Mouse (Mus musculus) CH12.LX (cell line): ENCODE results near the gene Tspan12.

Experiments used
- CTCF ChIP-seq, 2 experiments: IDR thresholded peaks in 1 of 2; conservative IDR thresholded peaks in 1 of 2; 2 replicates each; pipeline ENCODE4 v1.5.1; 2011 to 2012; ENCODE audit warnings: low read depth in 2 of 2, low read length in 2 of 2, improper control_type of control experiment in 1 of 2, inconsistent platforms in 1 of 2, mild to moderate bottlenecking in 1 of 2, moderate library complexity in 1 of 2
- ELF1 ChIP-seq: IDR thresholded peaks from 2 replicates; pipeline ENCODE4 v1.6.1; 2014; ENCODE audit warnings: low read depth, mild to moderate bottlenecking, inconsistent platforms, low read length, improper control_type of control experiment
- EP300 ChIP-seq: IDR thresholded peaks from 2 replicates; pipeline ENCODE4 v1.6.1; 2011; ENCODE audit warnings: low read length, improper control_type of control experiment
- POLR2A ChIP-seq: IDR thresholded peaks from 2 replicates; pipeline ENCODE4 v1.6.1; 2011; ENCODE audit warnings: low read depth, mild to moderate bottlenecking, improper control_type of control experiment, low read length
- POLR2AphosphoS2 ChIP-seq: IDR thresholded peaks from 2 replicates; pipeline ENCODE4 v1.6.1; 2011; ENCODE audit warnings: low read depth, low read length, improper control_type of control experiment
- USF2 ChIP-seq: conservative IDR thresholded peaks from 2 replicates; pipeline ENCODE4 v1.6.1; 2011; ENCODE audit warnings: low read depth, low read length, improper control_type of control experiment
- ZMIZ1 ChIP-seq: IDR thresholded peaks from 2 replicates; pipeline ENCODE4 v1.6.1; 2012; ENCODE audit warnings: low read depth, mild to moderate bottlenecking, inconsistent platforms, low read length, improper control_type of control experiment
- ZNF384 ChIP-seq: IDR thresholded peaks from 2 replicates; pipeline ENCODE4 v1.6.1; 2012; ENCODE audit warnings: low read depth, low read length, improper control_type of control experiment, inconsistent platforms

GRCm38 (mm10) chr6:21774213-21774916 lies 78.0 kb downstream of the Tspan12 start:
- TF ChIP-seq ZNF384 (no peak), ELF1 (no peak), EP300 (no peak), CTCF (conservative IDR thresholded peaks at IDR 0.05 in 1 of 2, IDR thresholded peaks at IDR 0.05 in 1 of 2; ENCODE audit: low read depth in 2 of 2, low read length in 2 of 2) (no peak), POLR2A (no peak), ZMIZ1 (no peak), USF2 (no peak), POLR2AphosphoS2 (no peak)
